Mouse (Mus musculus) embryonic facial prominence, embryonic 13.5 days (tissue): ENCODE data around the gene Ms4a1. TPM values are rescaled to one million over a fixed set of nuclear protein-coding genes. Genes with fewer than 3 reads are reported as not detected.
"Not testable (repeated sequence)": the region's sequence is repeated elsewhere in the genome, so short reads cannot be mapped to it uniquely, and the experiment has no call there.

Experiments
- ATAC-seq: fragments of 200-750 bp; cut with Nextera tagmentation; 2 replicates; pipeline ENCODE4 v1.8.0; 2017; ENCODE audit warnings: low read depth; ENCODE audit not compliant: insufficient number of reproducible peaks, insufficient read depth, low FRiP score, low TSS enrichment
- H3K27ac ChIP-seq: fragments of 300-500 bp; sonication (generic); 2 replicates; pipeline ENCODE4 v1.5.1; 2015; ENCODE audit warnings: moderate library complexity, mild to moderate bottlenecking, inconsistent platforms
- H3K27me3 ChIP-seq: fragments of 300-500 bp; sonication (generic); 2 replicates; pipeline ENCODE4 v1.6.1; 2015; ENCODE audit warnings: mild to moderate bottlenecking, inconsistent platforms
- H3K36me3 ChIP-seq: fragments of 300-500 bp; sonication (generic); 2 replicates; pipeline ENCODE4 v1.6.1; 2015; ENCODE audit warnings: mild to moderate bottlenecking, inconsistent platforms
- H3K4me1 ChIP-seq: fragments of 300-500 bp; sonication (generic); 2 replicates; pipeline ENCODE4 v1.6.1; 2015; ENCODE audit warnings: inconsistent platforms
- H3K4me2 ChIP-seq: fragments of 300-500 bp; sonication (generic); 2 replicates; pipeline ENCODE4 v1.6.1; 2015; ENCODE audit warnings: moderate library complexity, mild to moderate bottlenecking, inconsistent platforms
- H3K4me3 ChIP-seq: fragments of 300-500 bp; sonication (generic); 2 replicates; pipeline ENCODE4 v1.5.1; 2015; ENCODE audit warnings: mild to moderate bottlenecking, inconsistent platforms
- H3K9ac ChIP-seq: fragments of 300-500 bp; sonication (generic); 2 replicates; pipeline ENCODE4 v1.6.1; 2015; ENCODE audit warnings: mild to moderate bottlenecking, inconsistent platforms
- H3K9me3 ChIP-seq: fragments of 300-500 bp; sonication (generic); 2 replicates; pipeline ENCODE4 v1.6.1; 2016; ENCODE audit warnings: inconsistent platforms
- WGBS: fragments of 180-500 bp; shearing (Covaris S2); methylation state at CpG from one replicate; pipeline ENCODE4 v1.1.7; 2015; ENCODE audit warnings: mixed read lengths; 5-methylcytosine and 5-hydroxymethylcytosine counted together
- polyA plus RNA-seq: library from polyadenylated mRNA; unstranded; fragments of >200 nt; fragmentation: Nextera tagmentation; extraction: Ambion mirVana; gene quantifications from 2 replicates; pipeline ENCODE4 v1.2.1, GENCODE M21; 2015

Gene Ms4a1
- polyA plus RNA-seq, 1 experiment from 2014 or later, result not detected

DNA sequence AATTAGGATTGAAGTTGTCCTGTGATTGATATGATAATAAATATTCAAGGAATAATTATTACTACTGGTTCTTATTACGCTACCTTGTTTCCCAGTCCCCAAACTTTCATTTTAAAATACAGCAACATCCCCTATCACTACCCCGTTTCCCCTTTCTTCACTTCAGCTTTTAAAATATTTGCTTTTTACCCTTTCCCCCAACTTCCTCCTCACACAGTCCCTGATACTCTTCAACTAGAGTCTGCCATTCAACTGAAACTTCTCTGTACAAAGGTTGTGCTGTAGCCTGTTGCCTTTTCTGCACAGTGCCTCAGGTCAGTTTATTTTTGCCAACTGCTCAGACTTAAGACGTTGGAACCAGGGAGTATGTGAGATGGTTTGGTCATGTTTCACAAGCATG lies 2.5 kb downstream of the Ms4a1 start:
- no peak overlapping the region for H3K4me3 ChIP-seq
- H3K9ac ChIP-seq, result no peak overlapping the region
- H3K4me2 ChIP-seq, result no peak overlapping the region
- no peak for ATAC-seq
- no peak overlapping the region for H3K27ac ChIP-seq
- no peaks in the 10 kb centered on the region for H3K4me1 ChIP-seq
- 69% methylated on average over 3 of the region's 3 CpGs for WGBS
- no peaks in the 10 kb centered on the region for H3K27me3 ChIP-seq
- no peaks in the 10 kb centered on the region for H3K9me3 ChIP-seq
- H3K36me3 ChIP-seq, result no peaks in the 10 kb centered on the region

DNA sequence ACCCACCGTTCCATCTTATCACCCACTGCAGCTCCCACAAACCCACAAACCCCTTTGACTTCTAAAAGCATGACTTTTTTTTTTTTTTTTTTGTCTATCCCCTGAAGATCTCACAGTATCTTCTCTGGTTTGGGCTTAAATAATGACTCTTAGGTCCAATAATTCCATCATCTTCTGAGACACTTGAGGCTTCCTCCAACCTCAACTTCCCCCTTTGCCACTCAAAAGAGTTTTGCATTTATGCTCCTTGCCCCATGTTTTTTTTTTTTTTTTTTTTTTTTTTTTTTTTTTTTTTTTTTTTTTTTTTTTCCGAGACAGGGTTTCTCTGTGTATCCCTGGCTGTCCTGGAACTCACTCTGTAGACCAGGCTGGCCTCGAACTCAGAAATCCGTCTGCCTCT lies 3.1 kb downstream of the Ms4a1 start:
- not testable (repeated sequence) for H3K36me3 ChIP-seq, H3K4me3 ChIP-seq, H3K9me3 ChIP-seq, ATAC-seq, H3K9ac ChIP-seq, H3K4me1 ChIP-seq, H3K4me2 ChIP-seq, H3K27ac ChIP-seq, H3K27me3 ChIP-seq
- WGBS, result 74% methylated on average over 4 of the region's 4 CpGs

DNA sequence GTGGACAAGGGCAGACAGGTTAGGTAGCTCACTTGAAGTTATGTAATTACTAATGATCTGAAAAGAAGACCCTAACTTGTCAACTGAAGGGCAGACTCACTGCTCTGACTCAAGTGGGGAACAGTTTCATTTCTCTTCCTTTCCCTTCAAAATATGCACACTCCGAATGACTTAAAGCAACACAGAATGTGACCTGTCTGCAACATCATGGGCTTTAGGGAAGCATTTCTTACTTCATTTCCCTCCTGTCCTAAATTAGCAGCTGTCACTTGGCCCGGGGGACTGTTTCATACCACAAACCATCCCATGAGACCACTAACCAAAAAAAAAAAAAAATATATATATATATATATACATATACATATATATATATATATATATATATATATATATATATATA lies 4.5 kb downstream of the Ms4a1 start:
- 76% methylated on average over 2 of the region's 2 CpGs for WGBS
- no peaks in the 10 kb centered on the region for H3K9me3 ChIP-seq
- no peak for ATAC-seq
- no peaks in the 10 kb centered on the region for H3K27me3 ChIP-seq
- H3K9ac ChIP-seq, result no peak overlapping the region
- H3K4me1 ChIP-seq, result no peaks in the 10 kb centered on the region
- H3K4me3 ChIP-seq, result no peak overlapping the region
- no peak overlapping the region for H3K27ac ChIP-seq
- H3K4me2 ChIP-seq, result no peak overlapping the region
- H3K36me3 ChIP-seq, result no peaks in the 10 kb centered on the region

DNA sequence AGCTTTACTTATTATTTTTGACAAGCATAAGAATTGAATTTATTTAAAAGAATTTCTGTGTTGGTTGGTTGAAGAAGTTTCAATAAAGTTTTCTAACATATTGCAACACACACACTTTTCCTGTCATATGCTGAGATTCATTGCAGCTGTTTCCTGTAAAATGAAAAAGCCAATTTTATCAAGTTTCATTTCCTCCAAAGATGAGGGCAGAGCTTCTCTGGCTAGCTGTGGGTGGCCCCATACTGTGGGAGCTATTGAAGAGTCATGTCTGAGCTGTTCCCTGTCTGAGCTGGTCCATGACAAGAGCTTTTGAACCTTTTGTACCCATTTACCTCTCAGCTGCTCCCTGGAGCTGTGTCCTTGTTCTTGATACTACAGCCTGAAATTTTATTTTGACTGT lies 21.8 kb downstream of the Ms4a1 start:
- no peak overlapping the region for H3K27ac ChIP-seq
- ATAC-seq, result no peak
- H3K36me3 ChIP-seq, result no peaks in the 10 kb centered on the region

DNA sequence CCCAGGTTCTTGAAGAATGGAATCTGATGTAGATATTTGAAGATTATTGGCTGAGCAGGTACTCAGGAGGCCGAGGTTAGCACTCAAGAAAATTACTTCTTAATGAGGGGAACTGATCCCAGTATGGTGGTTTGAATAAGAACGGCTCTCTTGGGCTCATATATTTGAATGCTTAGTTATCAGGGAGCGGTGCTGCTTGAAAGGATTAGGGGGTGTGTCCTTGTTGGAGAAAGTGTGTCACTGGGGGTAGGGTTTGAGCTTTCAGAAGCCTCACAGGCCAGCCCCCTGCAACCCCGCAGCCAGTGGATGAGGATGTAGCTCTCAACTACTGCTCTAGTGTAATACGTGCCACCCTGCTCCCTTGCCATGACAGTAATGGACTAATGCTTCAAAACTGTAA lies 23.5 kb downstream of the Ms4a1 start:
- Histone ChIP-seq H3K4me3 (no peak overlapping the region), H3K27ac (no peak overlapping the region), H3K9ac (no peak overlapping the region), H3K4me1 (no peaks in the 10 kb centered on the region), H3K36me3 (no peaks in the 10 kb centered on the region), H3K27me3 (no peaks in the 10 kb centered on the region), H3K9me3 (no peaks in the 10 kb centered on the region), H3K4me2 (no peak overlapping the region)
- WGBS, result 57% methylated on average over 5 of the region's 5 CpGs
- no peak for ATAC-seq

More for the DNA sequence above, 21.8 kb downstream of the Ms4a1 start:
- H3K4me1 ChIP-seq, result no peaks in the 10 kb centered on the region
- H3K9me3 ChIP-seq, result no peaks in the 10 kb centered on the region
- H3K9ac ChIP-seq, result no peak overlapping the region
- no peaks in the 10 kb centered on the region for H3K27me3 ChIP-seq
- no peak overlapping the region for H3K4me3 ChIP-seq
- H3K4me2 ChIP-seq, result no peak overlapping the region

DNA sequence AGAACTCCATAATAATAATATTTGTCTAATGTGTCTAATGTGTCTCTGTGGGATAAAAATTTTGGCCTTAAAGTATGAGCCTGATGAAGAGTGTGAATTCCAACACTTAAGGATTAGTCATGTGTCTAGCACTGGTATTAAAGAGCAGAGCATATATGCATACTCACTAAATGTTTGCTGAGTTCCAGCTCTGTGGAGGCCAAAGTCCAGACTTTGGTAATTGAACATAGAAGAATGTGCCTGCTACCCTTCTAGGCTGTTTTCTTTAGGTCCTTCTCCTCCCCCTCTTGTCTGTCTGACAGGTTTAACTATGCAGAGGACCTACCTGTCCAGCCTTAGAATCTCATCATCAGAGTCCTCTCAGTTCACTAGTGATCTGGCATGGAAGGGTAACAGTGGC lies 30.2 kb downstream of the Ms4a1 start:
- Histone ChIP-seq H3K4me3 (no peak overlapping the region), H3K9ac (no peak overlapping the region), H3K4me2 (no peak overlapping the region), H3K27me3 (no peaks in the 10 kb centered on the region), H3K36me3 (no peaks in the 10 kb centered on the region), H3K27ac (no peak overlapping the region), H3K9me3 (no peaks in the 10 kb centered on the region), H3K4me1 (no peaks in the 10 kb centered on the region)
- ATAC-seq, result no peak

DNA sequence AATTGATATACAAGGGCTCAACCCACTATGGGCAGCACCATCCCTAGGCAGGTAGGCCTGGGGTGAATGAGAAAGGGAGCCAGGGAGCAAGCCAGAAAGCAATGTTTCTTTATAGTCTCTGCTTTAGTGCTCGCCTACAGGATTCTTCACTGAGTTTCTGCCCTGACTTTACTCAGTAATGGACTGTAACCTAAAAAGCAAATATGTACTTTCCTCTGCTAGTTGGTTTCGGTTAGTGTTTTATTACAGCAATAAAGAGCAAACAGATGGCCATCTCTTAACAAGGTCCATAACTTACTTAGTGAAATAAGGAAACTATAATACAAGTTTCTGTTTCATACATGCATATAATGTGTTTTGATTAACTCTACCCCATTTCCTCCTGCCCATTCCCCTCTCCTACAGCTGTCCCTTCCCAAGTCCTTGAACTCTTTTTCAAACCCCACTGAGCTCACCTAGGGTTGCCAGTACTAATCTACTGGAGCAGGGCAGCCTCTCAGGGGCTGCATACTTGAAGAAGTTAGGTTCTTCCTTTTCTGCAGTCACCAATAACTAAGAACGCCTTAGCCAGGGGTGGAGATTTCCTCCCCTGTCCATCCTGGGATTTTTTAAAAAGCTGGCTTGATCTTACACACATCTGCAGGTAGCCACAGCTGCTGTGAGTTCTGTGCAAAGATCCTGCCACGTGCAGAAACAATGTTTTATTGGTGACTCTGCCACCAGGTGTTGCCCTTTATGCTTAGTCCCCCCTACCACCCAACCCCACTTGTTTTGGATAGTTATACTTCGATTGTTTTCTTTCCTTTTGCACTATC lies 30.9 kb downstream of the Ms4a1 start:
- no peak for ATAC-seq
- 70% methylated on average over 5 of the region's 5 CpGs for WGBS
- H3K9ac ChIP-seq, result no peak overlapping the region
- no peaks in the 10 kb centered on the region for H3K9me3 ChIP-seq
- H3K4me1 ChIP-seq, result no peaks in the 10 kb centered on the region
- H3K4me2 ChIP-seq, result no peak overlapping the region
- H3K27me3 ChIP-seq, result no peaks in the 10 kb centered on the region
- H3K4me3 ChIP-seq, result no peak overlapping the region
- H3K36me3 ChIP-seq, result no peaks in the 10 kb centered on the region
- H3K27ac ChIP-seq, result no peak overlapping the region

DNA sequence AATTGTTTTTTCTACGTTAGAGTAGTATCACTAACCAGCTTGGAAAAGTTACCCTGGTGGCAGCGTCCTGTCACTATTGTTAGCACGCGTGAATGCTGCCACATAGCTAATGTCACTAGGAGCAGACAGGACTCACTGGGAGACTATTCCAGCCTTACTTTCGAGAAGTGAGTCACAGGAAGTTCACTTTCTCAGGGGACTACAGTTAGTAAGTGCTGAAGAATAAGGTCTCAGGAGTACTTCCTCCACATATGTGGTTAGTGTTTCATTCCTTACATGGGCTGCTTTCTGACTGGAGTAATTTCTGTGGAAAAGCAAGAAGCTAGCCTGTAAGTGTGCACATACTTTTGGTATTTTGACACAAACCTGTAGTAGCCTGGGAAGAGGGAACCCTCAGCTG lies 31.8 kb downstream of the Ms4a1 start:
- Histone ChIP-seq H3K4me2 (no peak overlapping the region), H3K9me3 (no peaks in the 10 kb centered on the region), H3K4me1 (no peaks in the 10 kb centered on the region), H3K9ac (no peak overlapping the region), H3K27ac (no peak overlapping the region), H3K27me3 (no peaks in the 10 kb centered on the region), H3K4me3 (no peak overlapping the region), H3K36me3 (no peaks in the 10 kb centered on the region)
- no peak for ATAC-seq
- WGBS, result 74% methylated on average over 5 of the region's 5 CpGs

DNA sequence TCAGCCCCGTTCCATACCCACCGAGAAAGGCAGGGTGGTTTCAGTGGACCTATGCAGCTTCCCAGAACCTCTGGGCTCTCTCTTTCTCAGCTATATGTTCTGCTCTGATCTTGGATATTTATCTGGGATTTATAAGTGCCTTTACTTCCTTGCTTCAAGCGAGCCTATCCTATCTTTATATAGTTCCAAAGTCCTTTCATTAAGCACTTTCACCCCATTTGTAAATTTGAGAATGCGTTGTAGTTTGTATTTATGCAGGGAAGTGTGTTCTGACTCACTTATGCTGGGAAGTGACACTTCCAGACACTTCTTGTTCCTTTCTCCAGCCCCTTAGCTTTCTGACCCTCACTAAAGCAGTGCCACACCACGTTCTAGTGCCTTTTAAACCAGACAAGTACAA lies 33.7 kb downstream of the Ms4a1 start, which contains the start of gene Ms4a12:
Gene Ms4a12, minus strand, starts transcription at position 101 of the 400 bp plus-strand sequence.
- Histone ChIP-seq H3K9ac (no peak within 1 kb of the TSS), H3K4me2 (no peak within 1 kb of the TSS), H3K36me3 (no peaks in the 10 kb centered on the region), H3K4me3 (no peak within 1 kb of the TSS), H3K27me3 (no peaks in the 10 kb centered on the region), H3K9me3 (no peaks in the 10 kb centered on the region), H3K4me1 (no peaks in the 10 kb centered on the region), H3K27ac (no peak within 1 kb of the TSS)
- ATAC-seq, result no peak
- WGBS, result 70% methylated on average over 5 of the region's 5 CpGs

Other genes starting within 250 kb of the Ms4a1 start
- not detected in 2 replicates for gene Ms4a18, start 248.2 kb downstream of the Ms4a1 start, polyA plus RNA-seq
- gene Ms4a8a, start 185.1 kb downstream of the Ms4a1 start, polyA plus RNA-seq, result not detected in 2 replicates
- not detected in 2 replicates for gene 1700017D01Rik, start 135.4 kb downstream of the Ms4a1 start, polyA plus RNA-seq
- gene 1700025F22Rik, start 100.9 kb downstream of the Ms4a1 start, polyA plus RNA-seq, result not detected in 2 replicates
- not detected in 2 replicates for gene Ms4a13, start 69.5 kb downstream of the Ms4a1 start, polyA plus RNA-seq
- not detected in 2 replicates for gene Ms4a12, start 33.8 kb downstream of the Ms4a1 start, polyA plus RNA-seq
- gene Ms4a5, start 17.6 kb upstream of the Ms4a1 start, polyA plus RNA-seq, result not detected in 2 replicates
- gene Ms4a14, start 48.2 kb upstream of the Ms4a1 start, polyA plus RNA-seq, result not detected in 2 replicates
- gene Ms4a7, start 69.9 kb upstream of the Ms4a1 start, polyA plus RNA-seq, result 3.2 and 3.5 TPM in 2 replicates
- gene Ms4a4a, start 109.3 kb upstream of the Ms4a1 start, polyA plus RNA-seq, result 3.2 and 4.6 TPM in 2 replicates
- 0.52 and 0.59 TPM in 2 replicates for gene Ms4a4c, start 138.5 kb upstream of the Ms4a1 start, polyA plus RNA-seq
- 0.13 TPM in 1 of 2 replicates, not detected in the other for gene Ms4a4b, start 177.3 kb upstream of the Ms4a1 start, polyA plus RNA-seq
- gene Ms4a6c, start 203.1 kb upstream of the Ms4a1 start, polyA plus RNA-seq, result 4.8 and 5.4 TPM in 2 replicates
- gene Gm8369, start 219.7 kb upstream of the Ms4a1 start, polyA plus RNA-seq, result not detected in 2 replicates